Mouse (Mus musculus): ENCODE measurements at regions not wholly inside any gene's neighbourhood (a gene's known extent, or its start where the extent isn't known, plus 50 kb on each side); places are given as distances from the start of the nearest gene placed in this dataset.

DNA sequence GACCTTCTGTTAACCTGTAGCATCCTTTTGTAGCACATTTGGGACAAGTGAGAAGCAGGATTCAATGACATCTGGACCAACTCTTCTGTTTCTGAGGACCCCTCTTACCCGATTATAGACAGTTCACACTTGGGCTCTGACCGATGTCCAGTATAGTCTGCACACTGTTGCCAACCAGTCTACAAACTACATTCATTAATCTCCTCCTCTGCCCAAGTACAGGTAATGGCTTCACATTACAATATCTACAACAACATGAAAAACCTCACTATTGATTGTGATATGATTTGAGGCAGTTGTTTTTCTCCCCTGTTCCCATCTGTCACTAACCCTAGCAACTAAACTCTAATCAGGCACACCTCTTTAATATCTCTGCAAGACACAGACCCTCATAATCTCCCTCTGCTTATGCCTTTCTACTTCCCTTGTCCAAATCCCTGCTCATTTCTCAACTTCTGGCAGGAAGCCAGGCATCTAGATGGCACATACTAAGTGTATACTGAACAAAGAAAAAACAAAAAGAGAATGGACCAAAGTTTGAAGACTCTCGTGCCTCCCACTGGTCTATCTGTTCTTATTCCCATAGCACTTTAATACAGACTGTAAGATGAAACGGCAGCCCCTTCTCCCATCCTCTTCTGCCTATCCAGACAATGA lies 331.8 kb downstream of the Sorl1 start:
- no peaks in the 10 kb centered on the region for H3K27me3 ChIP-seq (replicated peaks)
- H3K36me3 ChIP-seq = no peaks in the 10 kb centered on the region
- WGBS (ENCODE audit: insufficient replicate concordance) = 62% methylated on average over 4 of the region's 4 CpGs
- H3K9ac ChIP-seq = no peak overlapping the region
- no peaks in the 10 kb centered on the region for H3K9me3 ChIP-seq (replicated peaks)
- H3K4me2 ChIP-seq = no peak overlapping the region
- no peak overlapping the region for H3K27ac ChIP-seq
- no peak for ATAC-seq
- no peak overlapping the region for H3K4me3 ChIP-seq
- no peaks in the 10 kb centered on the region for H3K4me1 ChIP-seq

DNA sequence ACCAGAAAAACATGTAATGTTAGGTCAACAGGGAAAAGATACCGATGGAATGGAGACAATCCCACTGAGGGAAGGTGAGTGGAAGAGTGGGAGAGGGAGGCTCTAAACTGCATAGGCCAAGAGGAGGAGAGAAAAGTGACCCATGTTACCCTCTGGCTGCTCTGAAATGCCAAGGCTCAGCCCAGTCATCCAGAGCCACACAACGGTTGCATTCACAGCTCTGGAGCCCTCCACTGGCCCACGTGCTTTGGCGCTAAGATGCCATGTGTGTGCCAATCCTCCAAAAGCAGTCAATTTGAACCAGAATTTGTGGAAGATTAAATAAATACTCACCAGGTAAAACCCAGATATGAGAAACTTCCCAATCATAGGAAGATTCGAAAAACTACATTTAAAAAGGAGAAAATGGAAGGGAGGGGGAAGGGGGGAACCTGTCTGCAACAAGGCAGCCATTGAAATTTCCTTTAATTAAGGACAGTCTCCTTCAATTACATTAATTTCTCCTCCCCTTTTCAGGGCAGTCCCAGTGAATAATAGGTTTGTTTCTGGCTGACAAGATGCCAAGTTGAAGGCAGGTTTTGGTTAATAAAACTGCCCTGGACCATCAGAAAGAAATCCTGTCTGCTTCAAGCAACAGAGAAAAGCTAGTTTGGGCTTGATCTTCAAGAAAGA lies 332.5 kb downstream of the Sorl1 start:
- no peak overlapping the region for H3K27ac ChIP-seq
- WGBS (ENCODE audit: insufficient replicate concordance) = 70% methylated on average over 5 of the region's 5 CpGs
- H3K9ac ChIP-seq = no peak overlapping the region
- no peaks in the 10 kb centered on the region for H3K9me3 ChIP-seq (replicated peaks)
- no peaks in the 10 kb centered on the region for H3K27me3 ChIP-seq (replicated peaks)
- H3K4me2 ChIP-seq = no peak overlapping the region
- no peaks in the 10 kb centered on the region for H3K4me1 ChIP-seq
- H3K36me3 ChIP-seq = no peaks in the 10 kb centered on the region
- no peak for ATAC-seq
- no peak overlapping the region for H3K4me3 ChIP-seq

DNA sequence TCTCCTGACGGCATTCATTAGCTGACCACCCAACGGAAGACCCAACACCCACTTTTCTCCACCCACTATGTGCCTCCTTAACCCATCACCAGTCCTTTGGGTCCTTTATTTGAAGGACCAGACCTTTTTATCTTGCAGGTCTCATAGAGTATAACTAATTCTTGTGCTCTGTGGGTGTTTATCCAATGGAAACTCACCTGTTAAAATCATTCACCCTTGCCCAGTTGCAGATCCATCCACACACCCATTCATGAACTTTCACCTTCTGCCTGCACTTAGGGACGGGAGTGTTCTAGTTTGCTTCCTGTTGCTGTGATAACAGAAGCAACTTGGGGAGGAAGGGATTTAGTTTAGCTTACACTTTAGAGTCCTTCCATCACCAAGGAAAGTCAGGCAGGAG lies 339.0 kb downstream of the Sorl1 start:
- no peaks in the 10 kb centered on the region for H3K27me3 ChIP-seq (replicated peaks)
- no peak overlapping the region for H3K27ac ChIP-seq
- no peak overlapping the region for H3K4me3 ChIP-seq
- whole genome bisulfite sequencing (ENCODE audit: insufficient replicate concordance) = 42% methylated on average over 3 of the region's 3 CpGs
- H3K9me3 ChIP-seq (replicated peaks) = no peaks in the 10 kb centered on the region
- no peak overlapping the region for H3K4me2 ChIP-seq
- no peak overlapping the region for H3K9ac ChIP-seq
- no peaks in the 10 kb centered on the region for H3K4me1 ChIP-seq
- ATAC-seq = no peak
- H3K36me3 ChIP-seq = no peaks in the 10 kb centered on the region

DNA sequence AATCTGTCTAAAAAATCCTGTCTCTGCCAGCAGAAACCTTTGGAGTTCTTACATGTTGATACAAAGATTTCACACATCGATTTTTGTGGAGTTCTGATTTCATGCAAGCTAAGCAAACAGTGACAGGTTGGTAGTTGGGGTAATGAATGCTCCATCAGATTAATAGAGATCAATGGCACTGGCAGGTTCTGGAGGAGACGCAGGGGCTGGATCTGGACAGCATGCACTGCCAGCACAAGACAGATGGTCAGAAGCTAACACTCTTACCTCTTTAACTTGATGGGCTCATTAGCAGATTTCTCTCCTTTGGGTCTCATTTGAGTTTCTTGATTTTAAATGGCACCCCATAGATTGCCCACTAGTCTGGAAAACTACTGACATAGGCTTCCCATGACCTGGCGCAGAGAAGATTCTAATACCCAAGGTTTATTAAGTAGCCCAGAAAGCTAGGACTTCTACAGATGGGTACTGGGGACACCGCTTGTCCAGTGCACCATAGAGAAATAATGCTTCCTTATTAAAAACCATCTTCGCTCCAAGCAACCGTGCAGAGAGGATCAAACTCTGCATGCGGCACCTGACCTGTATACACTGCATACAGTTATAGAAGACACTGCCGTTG lies 351.7 kb downstream of the Sorl1 start:
- Histone ChIP-seq H3K9me3 (replicated peaks) (no peaks in the 10 kb centered on the region), H3K4me2 (no peak overlapping the region), H3K27me3 (replicated peaks) (no peaks in the 10 kb centered on the region), H3K4me3 (no peak overlapping the region), H3K27ac (no peak overlapping the region), H3K36me3 (no peaks in the 10 kb centered on the region), H3K4me1 (no peaks in the 10 kb centered on the region), H3K9ac (no peak overlapping the region)
- ATAC-seq = no peak
- WGBS (ENCODE audit: insufficient replicate concordance) = 74% methylated on average over 8 of the region's 8 CpGs

DNA sequence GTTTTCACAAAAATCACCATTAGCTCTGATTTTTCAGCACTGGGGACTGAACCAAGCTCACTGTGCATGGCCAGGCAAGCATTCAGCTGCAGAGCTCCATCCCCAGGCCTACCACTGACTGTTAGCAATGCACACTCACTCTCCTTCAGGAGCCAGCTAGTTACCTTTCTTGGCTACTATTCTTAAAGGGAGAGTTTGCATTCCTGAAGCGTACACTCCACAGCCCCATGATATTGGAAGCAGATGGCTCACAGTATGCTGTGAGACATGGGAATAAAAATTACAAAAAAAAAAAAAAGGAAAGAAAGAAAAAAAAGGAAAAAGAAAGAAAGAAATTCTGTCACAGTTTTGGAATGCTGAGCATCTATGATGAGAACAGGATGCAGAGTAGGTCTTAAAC lies 352.8 kb downstream of the Sorl1 start:
- Histone ChIP-seq H3K27ac (no peak overlapping the region), H3K4me2 (no peak overlapping the region), H3K9ac (no peak overlapping the region), H3K4me3 (no peak overlapping the region), H3K9me3 (replicated peaks) (no peaks in the 10 kb centered on the region), H3K36me3 (no peaks in the 10 kb centered on the region), H3K27me3 (replicated peaks) (no peaks in the 10 kb centered on the region), H3K4me1 (no peaks in the 10 kb centered on the region)
- WGBS (ENCODE audit: insufficient replicate concordance) = 47% methylated on average over 1 of the region's 1 CpGs
- no peak for ATAC-seq

DNA sequence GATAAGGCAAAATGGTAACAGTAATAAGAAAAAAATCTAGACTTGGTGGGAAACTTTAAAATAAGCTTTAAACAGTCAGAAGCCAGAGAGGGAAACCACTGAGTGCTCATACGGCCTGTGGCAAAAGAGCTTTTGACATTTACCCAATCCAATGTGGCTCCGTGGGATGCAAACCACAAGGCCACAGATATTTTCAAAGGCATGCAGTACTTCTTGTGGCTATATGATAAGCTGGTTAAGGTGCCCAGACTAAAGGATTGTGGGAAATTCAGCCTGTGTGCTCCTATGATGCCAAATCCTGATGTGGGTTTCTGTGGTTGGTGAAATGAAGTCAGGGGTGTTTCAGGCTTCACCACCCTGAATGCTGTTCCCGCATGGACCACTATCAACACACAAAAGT lies 355.8 kb downstream of the Sorl1 start:
- H3K4me3 ChIP-seq = no peak overlapping the region
- no peaks in the 10 kb centered on the region for H3K4me1 ChIP-seq
- no peaks in the 10 kb centered on the region for H3K9me3 ChIP-seq (replicated peaks)
- no peak overlapping the region for H3K27ac ChIP-seq
- H3K9ac ChIP-seq = no peak overlapping the region
- H3K4me2 ChIP-seq = no peak overlapping the region
- WGBS (ENCODE audit: insufficient replicate concordance) = 58% methylated on average over 3 of the region's 3 CpGs
- ATAC-seq = no peak
- no peaks in the 10 kb centered on the region for H3K27me3 ChIP-seq (replicated peaks)
- H3K36me3 ChIP-seq = no peaks in the 10 kb centered on the region

DNA sequence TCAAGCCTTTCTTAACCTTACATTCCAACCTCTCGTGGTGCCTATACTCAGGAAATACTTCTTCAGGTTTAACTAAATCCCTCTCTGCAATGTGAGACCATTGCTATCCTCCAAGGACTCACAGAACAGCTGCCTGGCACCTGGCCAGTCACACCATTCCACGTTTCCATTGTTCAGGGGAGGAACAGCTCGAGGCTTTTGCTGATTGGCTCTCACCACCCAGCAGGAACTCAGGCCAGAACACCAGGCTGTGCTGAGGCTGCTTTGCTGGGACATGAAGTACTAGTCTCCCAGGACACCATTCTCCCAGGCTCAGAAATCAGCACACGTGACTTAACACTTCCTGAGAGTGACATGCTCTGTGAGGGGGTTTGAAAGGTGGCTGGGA lies 357.6 kb downstream of the Sorl1 start:
- no peaks in the 10 kb centered on the region for H3K4me1 ChIP-seq
- H3K4me3 ChIP-seq = no peak overlapping the region
- ATAC-seq = no peak
- H3K4me2 ChIP-seq = no peak overlapping the region
- H3K27ac ChIP-seq = no peak overlapping the region
- H3K36me3 ChIP-seq = no peaks in the 10 kb centered on the region
- no peaks in the 10 kb centered on the region for H3K9me3 ChIP-seq (replicated peaks)
- 14% methylated on average over 4 of the region's 4 CpGs for WGBS (ENCODE audit: insufficient replicate concordance)
- H3K27me3 ChIP-seq (replicated peaks) = no peaks in the 10 kb centered on the region
- H3K9ac ChIP-seq = no peak overlapping the region

DNA sequence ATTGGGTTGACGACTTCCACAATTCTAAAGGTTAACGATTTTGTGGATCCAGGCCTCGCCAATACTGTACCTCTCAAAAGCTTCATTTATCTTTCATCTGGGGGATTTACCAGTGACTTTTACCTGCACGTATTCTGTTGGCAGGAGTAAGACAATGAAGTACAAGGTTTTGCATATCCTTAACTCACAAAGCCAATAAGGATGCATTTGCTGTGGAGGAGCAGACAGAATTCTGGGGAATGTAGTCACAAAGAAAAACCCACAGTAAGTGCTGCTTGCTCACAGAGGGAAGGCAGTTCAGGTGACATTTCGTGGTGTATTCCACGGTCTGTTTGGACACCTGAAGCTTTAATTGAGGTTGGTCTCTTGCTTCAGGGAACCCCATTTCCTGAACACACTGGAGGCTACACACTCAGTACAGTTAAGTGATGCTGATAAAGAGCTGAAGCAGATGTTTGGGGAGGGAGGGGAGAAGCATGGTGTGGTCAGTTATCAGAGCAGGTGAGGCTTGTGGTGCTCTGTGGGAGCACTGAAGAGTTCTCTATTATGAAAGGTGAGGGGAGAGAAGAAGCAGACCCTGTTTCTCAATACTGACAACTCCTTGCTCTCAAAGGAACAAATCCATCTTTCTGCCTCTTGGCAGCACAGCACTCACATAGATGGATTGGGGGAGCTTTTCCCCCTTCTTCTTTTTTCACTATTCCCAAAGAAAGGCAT lies 358.1 kb downstream of the Sorl1 start:
- no peaks in the 10 kb centered on the region for H3K4me1 ChIP-seq
- no peaks in the 10 kb centered on the region for H3K36me3 ChIP-seq
- no peak overlapping the region for H3K9ac ChIP-seq
- no peak overlapping the region for H3K27ac ChIP-seq
- H3K4me3 ChIP-seq = no peak overlapping the region
- WGBS (ENCODE audit: insufficient replicate concordance) = 60% methylated on average over 6 of the region's 6 CpGs
- H3K9me3 ChIP-seq (replicated peaks) = no peaks in the 10 kb centered on the region
- no peak overlapping the region for H3K4me2 ChIP-seq
- H3K27me3 ChIP-seq (replicated peaks) = no peaks in the 10 kb centered on the region
- no peak for ATAC-seq

DNA sequence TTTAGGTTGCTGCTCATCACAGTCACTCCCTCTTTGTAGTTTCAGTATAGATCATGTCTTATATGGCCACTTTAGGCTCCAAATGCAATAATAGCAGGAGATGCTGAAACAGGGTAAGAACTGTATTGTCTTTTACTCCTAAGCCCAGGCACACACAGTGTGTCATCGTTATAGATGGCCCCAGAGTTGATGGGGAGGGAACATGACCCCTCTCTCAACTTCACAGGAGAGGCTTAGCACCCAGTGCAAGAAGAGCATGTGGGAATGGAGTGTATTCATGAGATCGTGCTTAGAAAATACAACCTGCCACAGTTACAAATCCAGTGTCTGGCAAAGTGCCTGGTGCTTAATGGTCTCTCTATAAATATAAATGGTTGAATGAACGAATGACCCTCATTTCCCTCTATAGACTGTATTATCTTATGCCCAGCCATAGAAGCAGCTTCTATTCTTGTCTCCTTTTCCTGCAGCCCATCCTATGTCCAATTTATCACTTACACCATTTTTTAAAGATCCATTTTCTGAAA lies 363.0 kb downstream of the Sorl1 start:
- no peaks in the 10 kb centered on the region for H3K36me3 ChIP-seq
- H3K4me3 ChIP-seq = no peak overlapping the region
- H3K9me3 ChIP-seq (replicated peaks) = no peaks in the 10 kb centered on the region
- H3K4me1 ChIP-seq = no peaks in the 10 kb centered on the region
- WGBS (ENCODE audit: insufficient replicate concordance) = 45% methylated on average over 3 of the region's 3 CpGs
- no peaks in the 10 kb centered on the region for H3K27me3 ChIP-seq (replicated peaks)
- H3K4me2 ChIP-seq = no peak overlapping the region
- H3K9ac ChIP-seq = no peak overlapping the region
- ATAC-seq = no peak
- H3K27ac ChIP-seq = no peak overlapping the region

DNA sequence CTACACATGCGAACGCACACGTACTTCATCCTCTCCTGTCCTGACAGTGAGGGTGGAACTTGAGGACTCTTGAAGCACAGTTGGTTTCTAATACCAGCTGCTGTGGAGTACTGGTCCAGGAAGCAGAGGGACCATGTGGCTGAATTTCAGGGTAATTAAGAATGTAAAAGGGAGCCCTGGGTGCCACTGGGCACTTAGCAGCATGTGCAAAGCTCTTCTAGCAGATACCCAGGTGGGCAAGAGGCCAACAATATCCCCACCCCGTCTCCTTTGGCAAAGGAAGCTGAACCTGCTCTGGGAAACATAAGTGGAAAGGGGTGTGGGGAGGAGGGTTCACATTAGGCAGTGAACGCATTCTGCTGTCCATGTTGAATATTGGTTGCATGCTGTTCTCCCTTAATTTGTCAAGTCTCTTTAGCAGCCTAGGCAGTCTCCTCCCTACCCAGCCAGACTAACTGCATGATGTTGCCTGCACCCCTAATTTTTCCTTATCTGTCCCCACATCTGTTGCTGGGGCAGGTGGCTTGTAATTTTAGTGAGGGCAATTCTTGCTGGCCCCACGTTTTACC lies 369.6 kb downstream of the Sorl1 start:
- Histone ChIP-seq H3K9me3 (replicated peaks) (no peaks in the 10 kb centered on the region), H3K4me1 (no peaks in the 10 kb centered on the region), H3K4me2 (no peak overlapping the region), H3K36me3 (no peaks in the 10 kb centered on the region), H3K9ac (no peak overlapping the region), H3K27me3 (replicated peaks) (no peaks in the 10 kb centered on the region), H3K27ac (no peak overlapping the region), H3K4me3 (no peak overlapping the region)
- no peak for ATAC-seq
- WGBS (ENCODE audit: insufficient replicate concordance) = 66% methylated on average over 6 of the region's 6 CpGs

DNA sequence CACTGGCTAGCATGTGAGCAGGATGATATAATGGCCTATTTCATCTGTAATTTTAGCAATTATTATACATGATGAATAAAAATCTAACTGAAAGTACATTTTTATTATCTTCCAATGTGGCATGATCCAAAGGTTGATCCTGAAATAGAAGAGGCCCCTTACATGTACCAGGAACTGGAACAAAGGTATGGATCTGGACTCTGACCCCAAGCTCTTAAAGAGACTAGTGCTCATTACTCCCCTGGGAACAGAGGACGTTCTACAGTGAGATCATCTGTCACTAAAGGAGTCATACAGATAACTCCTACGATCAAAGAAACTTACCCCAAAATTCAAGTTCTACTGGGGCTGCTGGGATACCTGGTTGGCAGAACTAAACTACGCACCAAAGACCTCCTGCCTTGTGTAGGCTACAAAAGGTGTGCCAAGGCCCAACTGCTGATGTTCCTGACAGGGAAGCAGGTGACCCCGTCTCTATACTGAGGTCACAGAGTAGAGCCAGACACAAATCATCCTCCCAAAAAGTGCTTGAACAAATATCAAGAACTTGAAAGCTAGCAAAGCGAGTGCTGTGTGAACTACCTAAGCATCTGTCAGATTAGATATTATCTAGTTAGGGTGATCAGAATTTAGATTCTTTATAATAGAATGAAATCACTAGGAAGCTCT lies 378.0 kb downstream of the Sorl1 start:
- no peak for ATAC-seq
- Histone ChIP-seq H3K9ac (no peak overlapping the region), H3K27me3 (replicated peaks) (no peaks in the 10 kb centered on the region), H3K4me3 (no peak overlapping the region), H3K4me1 (no peaks in the 10 kb centered on the region), H3K27ac (no peak overlapping the region), H3K9me3 (replicated peaks) (no peaks in the 10 kb centered on the region), H3K4me2 (no peak overlapping the region), H3K36me3 (no peaks in the 10 kb centered on the region)
- WGBS (ENCODE audit: insufficient replicate concordance) = 62% methylated on average over 5 of the region's 5 CpGs

Measured in liver, embryonic 12.5 days (tissue).